ENCODE assay signal across 25 mouse cellular contexts in the genomic region with DNA sequence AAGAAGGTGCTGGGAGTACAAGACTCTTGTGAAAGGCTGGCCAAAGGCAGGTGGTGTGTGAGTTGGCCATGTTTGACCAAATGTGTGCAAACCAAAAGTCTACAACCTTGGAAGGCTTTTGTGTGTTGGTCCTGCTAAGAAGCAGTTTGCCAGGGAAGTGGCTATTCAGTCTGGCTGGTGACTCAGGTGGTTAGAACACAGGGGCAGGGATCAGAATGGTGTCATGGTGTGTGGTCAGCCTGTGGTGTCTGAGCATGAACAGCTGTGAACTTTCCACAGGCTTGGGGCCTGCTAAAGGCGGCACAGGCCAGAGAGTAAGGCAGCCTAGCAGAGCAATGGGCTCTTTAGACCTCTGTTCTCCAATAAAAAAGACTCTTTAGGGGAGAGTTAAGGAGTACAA.
DNase-seq lines count a peak whose midpoint lies in the region; ATAC-seq and TF ChIP-seq lines count a peak whose summit lies in the region.
"Had no signal": no experiment of that assay in that cellular context is flagged by ENCODE, and none has a peak within 500 bp of the region (broad histone marks: within the 10 kb centered on the region; RNA-seq: fewer than 3 reads in every experiment).

No protein-coding gene starts in this region.

- no peak overlapping the region for H3ac ChIP-seq in myocyte (ENCODE audit: control insufficient read depth, insufficient read length)

- no peaks in the 10 kb centered on the region for H3K27me3 ChIP-seq in liver, adult 2 months (ENCODE audit: control insufficient read depth, insufficient read depth, low read length)
- H3K27me3 ChIP-seq in liver, postnatal 0 days (ENCODE audit: insufficient read depth, low read length), result no peaks in the 10 kb centered on the region
- H3K27me3 ChIP-seq in myocyte (ENCODE audit: control insufficient read depth, insufficient read depth, insufficient read length), result no peaks in the 10 kb centered on the region
- no peaks in the 10 kb centered on the region for H3K27me3 ChIP-seq in stomach, embryonic 16.5 days (ENCODE audit: control insufficient read depth, insufficient read depth, low read length)
- H3K27me3 ChIP-seq: embryonic facial prominence, embryonic 12.5 days; embryonic facial prominence, embryonic 15.5 days; heart, embryonic 13.5 days; hindbrain, embryonic 12.5 days; hindbrain, embryonic 15.5 days had no signal

- WGBS in liver, adult 2 months, result 94% methylated on average over 1 of the region's 1 CpGs
- 83% methylated on average over 1 of the region's 1 CpGs for WGBS in liver, postnatal 0 days (ENCODE audit: insufficient replicate concordance)
- WGBS in stomach, embryonic 16.5 days, result 77% methylated on average over 1 of the region's 1 CpGs

- DNase-seq in liver, adult 2 months (ENCODE audit: extremely low read depth, low read depth, low spot score), result peak; percentile 67
- no peak for DNase-seq in liver, postnatal 0 days
- DNase-seq in 416B (ENCODE audit: low read depth), result peak; percentile 42
- DNase-seq in thymus, postnatal 0 days (ENCODE audit: low spot score), result no peak
- DNase-seq in thymus, postnatal 36 days, result no peak
- DNase-seq: adrenal gland, adult 2 months; adrenal gland, postnatal 14 days; cerebellum, adult 11 months; cerebellum, adult 2 months; cerebellum, adult 9-11 months; cerebellum, postnatal 25 days; forebrain, postnatal 0 days; gastrocnemius, postnatal 36 days; heart, adult 2 months; heart, postnatal 14 days; heart, postnatal 4 days had no signal

- peaks cover 36% of the 10 kb centered on the region for H3K79me2 ChIP-seq in liver, adult 2 months (ENCODE audit: control insufficient read depth, insufficient read depth, low read length)
- peaks cover 11% of the 10 kb centered on the region for H3K79me2 ChIP-seq in myocyte (ENCODE audit: control insufficient read depth, insufficient read depth)

- H3K9me3 ChIP-seq in liver, postnatal 0 days (ENCODE audit: low read length), result no peaks in the 10 kb centered on the region
- H3K9me3 ChIP-seq in stomach, embryonic 16.5 days (replicated peaks; ENCODE audit: control insufficient read depth, low read length), result 0 out of 2 replicates have a peak, but pooled peaks cover 3% of the 10 kb centered on the region
- H3K9me3 ChIP-seq: embryonic facial prominence, embryonic 12.5 days; embryonic facial prominence, embryonic 15.5 days; heart, embryonic 10.5 days; hindbrain, embryonic 15.5 days had no signal

- no peak for ATAC-seq in liver, postnatal 0 days
- no peak for ATAC-seq in stomach, embryonic 16.5 days (ENCODE audit: insufficient read depth, low FRiP score)
- ATAC-seq: forebrain, embryonic 14.5 days; forebrain, postnatal 0 days had no signal

- peaks cover 45% of the 10 kb centered on the region for H3K4me1 ChIP-seq in liver, adult 2 months (ENCODE audit: control insufficient read depth, insufficient read depth, low read length)
- H3K4me1 ChIP-seq in liver, postnatal 0 days (ENCODE audit: insufficient read depth), result peaks cover 12% of the 10 kb centered on the region
- H3K4me1 ChIP-seq in stomach, embryonic 16.5 days (ENCODE audit: control insufficient read depth, insufficient read depth, low read length), result 0 out of 2 replicates have a peak, but pooled peaks cover 8% of the 10 kb centered on the region
- H3K4me1 ChIP-seq: hindbrain, embryonic 12.5 days; hindbrain, embryonic 15.5 days had no signal

- H3K36me3 ChIP-seq in liver, adult 2 months (ENCODE audit: control insufficient read depth, insufficient read depth, low read length), result peaks cover 11% of the 10 kb centered on the region; the same call in 1 of the 2 replicates
- no peaks in the 10 kb centered on the region for H3K36me3 ChIP-seq in liver, postnatal 0 days (replicated peaks; ENCODE audit: insufficient read depth, low read length)
- no peaks in the 10 kb centered on the region for H3K36me3 ChIP-seq in myocyte (ENCODE audit: control insufficient read depth, insufficient read depth)
- H3K36me3 ChIP-seq in stomach, embryonic 16.5 days (ENCODE audit: control insufficient read depth, insufficient read depth, low read length), result no peaks in the 10 kb centered on the region
- H3K36me3 ChIP-seq: embryonic facial prominence, embryonic 12.5 days; embryonic facial prominence, embryonic 15.5 days; heart, embryonic 10.5 days; heart, embryonic 13.5 days; hindbrain, embryonic 12.5 days; hindbrain, embryonic 15.5 days had no signal

- no peak overlapping the region for H3K4me3 ChIP-seq in liver, adult 2 months (ENCODE audit: insufficient read depth, low read depth, low read length)
- H3K4me3 ChIP-seq in liver, postnatal 0 days (ENCODE audit: low read depth, low read length), result no peak overlapping the region
- no peak overlapping the region for H3K4me3 ChIP-seq in myocyte
- no peak overlapping the region for H3K4me3 ChIP-seq in stomach, embryonic 16.5 days (replicated peaks; ENCODE audit: low read length)
- H3K4me3 ChIP-seq: embryonic facial prominence, embryonic 12.5 days; embryonic facial prominence, embryonic 15.5 days; heart, adult 2 months; heart, embryonic 10.5 days; heart, embryonic 13.5 days; hindbrain, embryonic 12.5 days; hindbrain, embryonic 15.5 days had no signal

- no peak for TF ChIP-seq CTCF in liver, adult 2 months (IDR thresholded peaks at IDR 0.05; ENCODE audit: low read depth, low read length)
- TF ChIP-seq CTCF in liver, postnatal 0 days (IDR thresholded peaks at IDR 0.05; ENCODE audit: low read depth), result no peak

- peak overlapping the region; percentile 55 for H3K27ac ChIP-seq in liver, adult 2 months (replicated peaks; ENCODE audit: insufficient read depth, low read depth, low read length)
- no peak overlapping the region for H3K27ac ChIP-seq in liver, postnatal 0 days (ENCODE audit: low read depth)
- H3K27ac ChIP-seq in stomach, embryonic 16.5 days (ENCODE audit: low read length), result 0 out of 2 replicates have a peak overlapping the region, but pooled peaks have one; percentile 6
- H3K27ac ChIP-seq: embryonic facial prominence, embryonic 12.5 days; embryonic facial prominence, embryonic 15.5 days; heart, adult 2 months; heart, embryonic 10.5 days; heart, embryonic 13.5 days; hindbrain, embryonic 12.5 days; hindbrain, embryonic 15.5 days had no signal

- no peak for TF ChIP-seq EP300 in liver, postnatal 0 days (IDR thresholded peaks at IDR 0.05; ENCODE audit: low read depth)

- no peak for TF ChIP-seq POLR2A in liver, adult 2 months (IDR thresholded peaks at IDR 0.05; ENCODE audit: extremely low read depth, insufficient read depth, low read length)
- no peak for TF ChIP-seq POLR2A in myocyte (IDR thresholded peaks at IDR 0.05; ENCODE audit: insufficient read length, low read depth)

- H3K9ac ChIP-seq in liver, adult 2 months (ENCODE audit: low read depth, low read length), result no peak overlapping the region
- H3K9ac ChIP-seq in liver, postnatal 0 days (replicated peaks), result no peak overlapping the region
- no peak overlapping the region for H3K9ac ChIP-seq in stomach, embryonic 16.5 days (ENCODE audit: low read length)
- H3K9ac ChIP-seq: embryonic facial prominence, embryonic 12.5 days; embryonic facial prominence, embryonic 15.5 days; forebrain, postnatal 0 days; heart, embryonic 13.5 days; hindbrain, embryonic 12.5 days; hindbrain, embryonic 15.5 days had no signal

- no peak overlapping the region for H3K4me2 ChIP-seq in liver, postnatal 0 days (ENCODE audit: low read depth, low read length)
- H3K4me2 ChIP-seq in myocyte (ENCODE audit: low read depth), result peak overlapping the region; percentile 31
- no peak overlapping the region for H3K4me2 ChIP-seq in stomach, embryonic 16.5 days (ENCODE audit: low read depth, low read length)
- H3K4me2 ChIP-seq: embryonic facial prominence, embryonic 12.5 days; embryonic facial prominence, embryonic 15.5 days; heart, embryonic 13.5 days; hindbrain, embryonic 12.5 days; hindbrain, embryonic 15.5 days had no signal

TF ChIP-seq in myocyte, 11 proteins besides CTCF, POLR2A, EP300 and RAD21:
- TF ChIP-seq USF1 (IDR thresholded peaks at IDR 0.05; ENCODE audit: low read depth) (no peak), TCF3 (IDR thresholded peaks at IDR 0.05; ENCODE audit: insufficient read length, low read depth) (peak; percentile 58), POLR2AphosphoS2 (IDR thresholded peaks at IDR 0.05; ENCODE audit: insufficient read length, low read depth) (no peak), MAX (IDR thresholded peaks at IDR 0.05; ENCODE audit: low read depth) (no peak), REST (IDR thresholded peaks at IDR 0.05; ENCODE audit: insufficient read depth, insufficient read length) (no peak), CEBPB (IDR thresholded peaks at IDR 0.05; ENCODE audit: insufficient read depth, poor library complexity, severe bottlenecking) (no peak), MYOG (IDR thresholded peaks at IDR 0.05; ENCODE audit: control insufficient read depth in 1 of 3, insufficient read depth in 1 of 3, insufficient read length in 2 of 3, low read depth in 2 of 3) (peak; percentile 88 to 98 (median 92)), TCF12 (IDR thresholded peaks at IDR 0.05; ENCODE audit: insufficient read depth, poor library complexity, severe bottlenecking) (peak; percentile 74), SRF (IDR thresholded peaks at IDR 0.05; ENCODE audit: control insufficient read depth, insufficient read length, low read depth) (no peak), MYOD1 (IDR thresholded peaks at IDR 0.05; ENCODE audit: control insufficient read depth in 1 of 3, insufficient read length in 2 of 3, low read depth in 2 of 3) (peak; percentile 72 to 97 (median 95)), E2F4 (IDR thresholded peaks at IDR 0.05; ENCODE audit: insufficient read depth) (no peak)
TF ChIP-seq in myocyte: peak in this region for 4.

Comparison
In these comparisons a context has a peak if more than half of its experiments do, and no peak if none do; other contexts are left out.
1. DNase-seq: peak in liver, adult 2 months (single experiment) and 416B (single experiment); none in liver, postnatal 0 days (single experiment), thymus, postnatal 0 days (single experiment) and thymus, postnatal 36 days (0 of 2).